Mouse (Mus musculus): ENCODE measurements around the gene Tmem126a. TPM values are rescaled to one million over a fixed set of nuclear protein-coding genes. Genes with fewer than 3 reads are reported as not detected.

The Tmem126a gene
- total and polyA plus RNA-seq, 2 experiments: 25.0 to 68.2 TPM

DNA sequence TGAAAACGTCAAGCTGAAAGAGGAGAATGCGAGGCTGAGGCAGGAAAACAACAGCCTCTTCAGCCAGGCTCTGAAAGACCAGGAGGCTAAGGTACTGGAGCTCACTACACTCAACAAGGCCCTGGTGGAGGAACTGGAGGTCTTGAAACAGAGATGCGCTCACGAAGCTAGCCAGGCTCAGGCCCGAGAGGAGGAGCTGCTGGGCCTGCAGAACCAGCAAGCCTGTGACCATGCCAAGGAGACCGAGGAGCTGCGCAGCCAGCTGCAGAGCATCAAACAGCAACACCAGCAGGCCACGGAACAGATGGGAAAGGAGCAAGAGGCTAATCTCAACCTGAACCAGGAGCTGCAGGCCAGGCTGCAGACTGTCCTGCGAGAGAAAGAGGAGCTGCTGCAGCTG, 30.0 kb downstream of the Tmem126a start:
- no peak overlapping the region for H3K27ac ChIP-seq (replicated peaks; ENCODE audit: insufficient read depth, low read depth, low read length)
- TF ChIP-seq POLR2A (IDR thresholded peaks at IDR 0.05; ENCODE audit: extremely low read depth, insufficient read depth, low read length): no peak
- no peak overlapping the region for H3K9ac ChIP-seq (ENCODE audit: low read depth, low read length)
- WGBS: 68% methylated on average over 9 of the region's 9 CpGs
- no peak overlapping the region for H3K4me3 ChIP-seq (ENCODE audit: insufficient read depth, low read depth, low read length)
- no peak for DNase-seq (ENCODE audit: extremely low read depth, low read depth, low spot score)
- no peaks in the 10 kb centered on the region for H3K79me2 ChIP-seq (ENCODE audit: control insufficient read depth, insufficient read depth, low read length)
- peaks cover 6% of the 10 kb centered on the region for H3K4me1 ChIP-seq (ENCODE audit: control insufficient read depth, insufficient read depth, low read length)
- H3K27me3 ChIP-seq (ENCODE audit: control insufficient read depth, insufficient read depth, low read length): no peaks in the 10 kb centered on the region
- H3K36me3 ChIP-seq (ENCODE audit: control insufficient read depth, insufficient read depth, low read length): no peaks in the 10 kb centered on the region

DNA sequence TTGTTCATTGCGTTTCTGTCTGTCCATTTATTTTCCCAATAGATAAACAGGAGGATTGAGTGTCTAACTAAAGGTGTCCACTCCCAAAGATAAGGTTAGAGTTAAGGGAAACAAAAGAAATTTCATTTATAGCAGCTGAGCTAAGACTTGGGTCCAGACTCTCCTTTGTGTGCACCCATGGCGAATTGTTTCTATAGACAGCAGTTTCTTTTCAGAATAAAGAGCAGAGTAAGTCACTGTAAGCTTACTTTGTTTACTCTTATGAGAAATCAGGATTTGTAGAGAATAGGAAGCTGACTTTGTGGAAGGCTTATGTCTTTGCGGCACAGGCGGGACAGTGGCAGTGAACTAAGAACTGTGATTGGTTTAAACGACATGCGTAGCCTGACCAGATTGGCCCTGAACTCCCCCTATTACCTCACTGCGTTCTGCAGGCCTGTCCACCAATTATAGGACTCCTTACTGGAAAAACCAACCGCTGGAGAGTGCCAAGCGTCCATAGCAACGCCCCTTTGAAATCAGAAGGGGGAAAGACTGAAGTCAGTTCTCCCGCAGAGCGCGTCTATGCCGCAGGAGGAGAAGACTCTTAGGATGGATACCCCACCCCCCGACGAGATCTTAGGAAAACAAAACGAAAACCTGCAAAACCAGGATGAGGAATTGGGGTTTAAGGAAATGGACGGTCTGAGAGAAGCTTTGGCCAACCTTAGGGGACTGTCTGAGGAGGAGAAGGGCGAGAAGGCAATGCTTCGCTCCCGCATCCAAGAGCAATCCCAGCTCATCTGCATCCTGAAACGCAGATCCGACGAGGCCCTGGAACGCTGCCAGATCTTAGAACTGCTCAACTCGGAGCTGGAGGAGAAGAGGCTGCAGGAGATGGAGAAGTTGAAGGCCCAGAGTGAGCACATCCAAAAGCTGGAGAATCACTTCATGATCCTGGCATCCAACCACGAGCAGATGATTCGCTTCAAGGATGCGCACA, 30.7 kb downstream of the Tmem126a start, which contains the start of gene Ccdc89:
Gene Ccdc89 (plus strand): TSS at position 558 of the 982 bp plus-strand sequence.
- peak; percentile 92 for DNase-seq (ENCODE audit: extremely low read depth, low read depth, low spot score)
- Histone ChIP-seq H3K27ac (replicated peaks; ENCODE audit: insufficient read depth, low read depth, low read length) (no peak within 1 kb of the TSS), H3K4me1 (ENCODE audit: control insufficient read depth, insufficient read depth, low read length) (peaks cover 6% of the 10 kb centered on the region), H3K36me3 (ENCODE audit: control insufficient read depth, insufficient read depth, low read length) (no peaks in the 10 kb centered on the region), H3K4me3 (ENCODE audit: insufficient read depth, low read depth, low read length) (peak within 1 kb of the TSS; percentile 48), H3K79me2 (ENCODE audit: control insufficient read depth, insufficient read depth, low read length) (no peaks in the 10 kb centered on the region), H3K27me3 (ENCODE audit: control insufficient read depth, insufficient read depth, low read length) (no peaks in the 10 kb centered on the region), H3K9ac (ENCODE audit: low read depth, low read length) (peak within 1 kb of the TSS; percentile 30)
- WGBS: 22% methylated on average over 29 of the region's 29 CpGs
- TF ChIP-seq CTCF (IDR thresholded peaks at IDR 0.05; ENCODE audit: low read depth, low read length) (no peak), POLR2A (IDR thresholded peaks at IDR 0.05; ENCODE audit: extremely low read depth, insufficient read depth, low read length) (no peak)

DNA sequence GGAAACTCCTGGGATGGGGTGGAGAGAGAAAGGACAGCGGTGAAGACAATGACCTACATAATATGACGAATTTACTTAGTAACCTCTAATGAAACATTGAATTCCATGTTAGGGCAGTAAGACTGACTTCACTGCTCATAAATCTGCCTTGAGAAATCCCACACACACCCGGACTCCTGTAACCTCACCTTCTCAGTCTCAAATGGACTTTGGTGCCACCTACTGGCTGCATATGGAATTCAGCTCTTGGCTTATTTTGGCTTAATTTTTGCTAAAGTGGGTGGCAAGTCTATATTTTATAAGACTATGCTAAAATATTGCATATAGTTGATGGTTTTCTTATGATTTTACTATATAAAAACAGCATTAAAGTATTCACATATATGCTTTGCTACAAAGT, 47.1 kb downstream of the Tmem126a start:
- 44% methylated on average over 3 of the region's 3 CpGs for WGBS
- H3K36me3 ChIP-seq (ENCODE audit: control insufficient read depth, insufficient read depth, low read length): no peaks in the 10 kb centered on the region
- no peaks in the 10 kb centered on the region for H3K27me3 ChIP-seq (ENCODE audit: control insufficient read depth, insufficient read depth, low read length)
- H3K27ac ChIP-seq (replicated peaks; ENCODE audit: insufficient read depth, low read depth, low read length): no peak overlapping the region
- no peaks in the 10 kb centered on the region for H3K79me2 ChIP-seq (ENCODE audit: control insufficient read depth, insufficient read depth, low read length)
- no peak overlapping the region for H3K4me3 ChIP-seq (ENCODE audit: insufficient read depth, low read depth, low read length)
- no peak overlapping the region for H3K9ac ChIP-seq (ENCODE audit: low read depth, low read length)
- no peaks in the 10 kb centered on the region for H3K4me1 ChIP-seq (ENCODE audit: control insufficient read depth, insufficient read depth, low read length)
- DNase-seq (ENCODE audit: extremely low read depth, low read depth, low spot score): peak; percentile 44
- peak; percentile 60 for TF ChIP-seq CTCF (IDR thresholded peaks at IDR 0.05; ENCODE audit: low read depth, low read length)
- no peak for TF ChIP-seq POLR2A (IDR thresholded peaks at IDR 0.05; ENCODE audit: extremely low read depth, insufficient read depth, low read length)

Other genes with a start within 250 kb of the Tmem126a start
- gene Ccdc83, start 191.5 kb downstream of the Tmem126a start, total RNA-seq (2014; rRNA removed): not detected in 2 replicates
- gene Ccdc83, start 191.5 kb downstream of the Tmem126a start, polyA plus RNA-seq (2012; rRNA removed): not detected in 2 replicates
- 0.74 and 1.3 TPM in 2 replicates for gene Sytl2, start 155.0 kb downstream of the Tmem126a start, total RNA-seq (2014; rRNA removed)
- gene Sytl2, start 155.0 kb downstream of the Tmem126a start, polyA plus RNA-seq (2012; rRNA removed): 0.47 and 0.53 TPM in 2 replicates
- gene Ccdc89, start 30.7 kb downstream of the Tmem126a start, total RNA-seq (2014; rRNA removed): 0.07 and 0.09 TPM in 2 replicates
- gene Ccdc89, start 30.7 kb downstream of the Tmem126a start, polyA plus RNA-seq (2012; rRNA removed): 0.09 TPM in 1 of 2 replicates, not detected in the other
- 38.1 and 40.7 TPM in 2 replicates for gene Crebzf, start 14.5 kb downstream of the Tmem126a start, total RNA-seq (2014; rRNA removed)
- gene Crebzf, start 14.5 kb downstream of the Tmem126a start, polyA plus RNA-seq (2012; rRNA removed): 18.3 and 21.0 TPM in 2 replicates
- 19.3 and 22.5 TPM in 2 replicates for gene Tmem126b, start 18.8 kb upstream of the Tmem126a start, total RNA-seq (2014; rRNA removed)
- 6.2 and 7.2 TPM in 2 replicates for gene Tmem126b, start 18.8 kb upstream of the Tmem126a start, polyA plus RNA-seq (2012; rRNA removed)
- 0.47 and 0.65 TPM in 2 replicates for gene Dlg2, start 19.4 kb upstream of the Tmem126a start, total RNA-seq (2014; rRNA removed)
- gene Dlg2, start 19.4 kb upstream of the Tmem126a start, polyA plus RNA-seq (2012; rRNA removed): 0.01 TPM in 1 of 2 replicates, not detected in the other